Mouse (Mus musculus) neural tube, embryonic 14.5 days (tissue): ENCODE measurements around the gene Ate1. TPM values are rescaled to one million over a fixed set of nuclear protein-coding genes. Genes with fewer than 3 reads are reported as not detected.

Experiments
- ATAC-seq: fragments of 200-750 bp; cut with Nextera tagmentation; 2 replicates; pipeline ENCODE4 v1.8.0; 2017; ENCODE audit warnings: low read depth, mild to moderate bottlenecking, moderate TSS enrichment, moderate library complexity
- H3K27ac ChIP-seq: fragments of 300-500 bp; sonication (generic); 2 replicates; pipeline ENCODE4 v1.5.1; 2014; ENCODE audit warnings: low read depth, mild to moderate bottlenecking, control low read depth, low read length, moderate library complexity, mixed read lengths
- H3K27me3 ChIP-seq: fragments of 300-500 bp; sonication (generic); 2 replicates; pipeline ENCODE4 v1.6.1; 2014; ENCODE audit warnings: low read length; ENCODE audit not compliant: control insufficient read depth, insufficient read depth
- H3K36me3 ChIP-seq: fragments of 300-500 bp; sonication (generic); 2 replicates; pipeline ENCODE4 v1.6.1; 2014; ENCODE audit warnings: low read length, mixed read lengths; ENCODE audit not compliant: control insufficient read depth, insufficient read depth
- H3K4me1 ChIP-seq: fragments of 300-500 bp; sonication (generic); 2 replicates; pipeline ENCODE4 v1.6.1; 2014; ENCODE audit warnings: low read length; ENCODE audit not compliant: control insufficient read depth, insufficient read depth
- H3K4me2 ChIP-seq: fragments of 300-500 bp; sonication (generic); 2 replicates; pipeline ENCODE4 v1.6.1; 2014; ENCODE audit warnings: mild to moderate bottlenecking, low read depth, low read length, control low read depth
- H3K4me3 ChIP-seq: fragments of 300-500 bp; sonication (generic); 2 replicates; pipeline ENCODE4 v1.5.1; 2014; ENCODE audit warnings: low read depth, low read length, control low read depth, mixed read lengths
- H3K9ac ChIP-seq: fragments of 300-500 bp; sonication (generic); replicated peaks from 2 replicates; pipeline ENCODE4 v1.6.1; 2014; ENCODE audit warnings: low read depth, mild to moderate bottlenecking, control low read depth, low read length, mixed read lengths
- H3K9me3 ChIP-seq: fragments of 300-500 bp; sonication (generic); 2 replicates; pipeline ENCODE4 v1.6.1; 2016; ENCODE audit warnings: low read length; ENCODE audit not compliant: control insufficient read depth
- WGBS: fragments of 180-500 bp; shearing (Covaris S2); extraction: QIAGEN DNeasy Blood & Tissue Kit; methylation state at CpG from one replicate; pipeline ENCODE4 v1.1.7; 2014; 5-methylcytosine and 5-hydroxymethylcytosine counted together
- polyA plus RNA-seq: library from polyadenylated mRNA; unstranded; fragments of >200 nt; fragmentation: Nextera tagmentation; extraction: Ambion mirVana; gene quantifications from 2 replicates; pipeline ENCODE4 v1.2.1, GENCODE M21; 2014

The Ate1 gene
- polyA plus RNA-seq, 1 experiment from 2014 or later, result 121 TPM

DNA sequence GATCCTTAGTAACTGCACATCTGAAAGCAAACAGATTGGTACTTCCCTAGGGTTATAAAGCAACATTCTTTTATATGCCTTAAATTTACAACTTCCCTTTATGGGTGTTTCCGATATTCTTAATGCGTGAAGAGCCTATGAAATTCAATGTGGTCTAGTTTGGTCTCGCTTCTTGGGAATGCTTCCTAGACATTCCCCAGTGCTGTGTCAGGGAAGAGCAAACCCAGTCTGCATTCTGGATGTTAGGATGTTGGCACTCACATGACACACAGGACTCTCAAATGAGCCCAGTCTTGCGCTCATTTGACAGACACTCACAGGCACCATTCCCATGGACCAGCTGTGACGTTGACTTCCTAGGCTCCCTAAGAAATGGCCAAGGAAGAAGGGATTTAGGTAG, 140.3 kb downstream of the Ate1 start:
- H3K4me1 ChIP-seq, result no peaks in the 10 kb centered on the region
- H3K27me3 ChIP-seq, result no peaks in the 10 kb centered on the region
- no peaks in the 10 kb centered on the region for H3K9me3 ChIP-seq
- no peak overlapping the region for H3K4me2 ChIP-seq
- no peak for ATAC-seq
- H3K4me3 ChIP-seq, result no peak overlapping the region
- H3K27ac ChIP-seq, result no peak overlapping the region
- H3K36me3 ChIP-seq, result no peaks in the 10 kb centered on the region
- WGBS, result 87% methylated on average over 5 of the region's 5 CpGs
- H3K9ac ChIP-seq, result no peak overlapping the region

DNA sequence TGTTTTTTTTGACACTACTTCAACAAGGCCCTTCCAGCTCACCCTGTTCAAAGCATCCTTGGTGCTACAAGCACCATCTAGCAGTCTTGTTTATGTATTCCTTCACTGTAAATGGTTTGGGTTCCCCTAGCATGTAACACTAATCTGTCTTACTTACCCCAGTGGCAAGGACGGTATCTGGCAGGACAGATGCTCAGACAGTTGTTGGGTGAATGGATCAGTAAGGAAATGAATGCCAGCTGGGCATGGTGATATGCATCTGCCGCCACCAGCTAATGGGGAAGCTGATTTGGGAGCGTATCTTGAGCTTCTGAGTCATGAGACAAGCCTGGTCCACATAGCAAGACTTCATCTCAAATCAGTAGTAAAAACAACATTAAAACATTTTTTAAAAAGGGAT, 141.9 kb downstream of the Ate1 start:
- no peak for ATAC-seq
- Histone ChIP-seq H3K9ac (no peak overlapping the region), H3K36me3 (no peaks in the 10 kb centered on the region), H3K27me3 (no peaks in the 10 kb centered on the region), H3K27ac (no peak overlapping the region), H3K4me1 (no peaks in the 10 kb centered on the region), H3K9me3 (no peaks in the 10 kb centered on the region), H3K4me3 (no peak overlapping the region), H3K4me2 (no peak overlapping the region)
- WGBS, result 79% methylated on average over 3 of the region's 3 CpGs

DNA sequence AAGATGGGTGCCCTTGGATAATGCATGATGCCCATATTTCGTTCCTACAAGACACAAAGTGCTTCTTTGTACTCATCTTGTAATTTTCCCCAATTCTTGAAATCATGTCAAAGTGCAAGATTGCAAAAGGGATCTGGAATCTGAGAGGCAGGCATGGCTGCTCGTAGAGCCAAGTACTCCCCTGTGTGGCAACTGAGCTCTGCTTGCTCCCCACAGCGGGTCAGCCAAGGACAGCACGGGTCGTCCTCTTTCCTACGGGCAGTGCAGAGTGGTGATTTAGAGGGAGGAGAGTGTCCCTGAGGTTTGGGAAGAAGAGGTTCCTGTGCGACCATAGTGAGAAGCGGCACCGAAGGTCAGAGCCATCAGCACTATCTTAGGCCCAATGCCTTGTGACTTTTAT, 145.9 kb downstream of the Ate1 start:
- 85% methylated on average over 9 of the region's 9 CpGs for WGBS
- H3K36me3 ChIP-seq, result no peaks in the 10 kb centered on the region
- ATAC-seq, result no peak

GRCm38 (mm10) chr7:130368827-130369641, 151.1 kb downstream of the Ate1 start:
- Histone ChIP-seq H3K27me3 (no peaks in the 10 kb centered on the region), H3K36me3 (no peaks in the 10 kb centered on the region), H3K9me3 (no peaks in the 10 kb centered on the region), H3K4me1 (peaks cover 26% of the 10 kb centered on the region), H3K4me3 (no peak overlapping the region), H3K27ac (peak overlapping the region; percentile 23; the same call in 1 of the 2 replicates), H3K4me2 (peak overlapping the region; percentile 33; the same call in 1 of the 2 replicates), H3K9ac (no peak overlapping the region)
- WGBS, result 26% methylated on average over 24 of the region's 24 CpGs
- peak; percentile 76 for ATAC-seq

More for the DNA sequence above, 145.9 kb downstream of the Ate1 start:
- H3K9me3 ChIP-seq, result no peaks in the 10 kb centered on the region
- no peak overlapping the region for H3K27ac ChIP-seq
- peaks cover 2% of the 10 kb centered on the region; the same call in 1 of the 2 replicates for H3K4me1 ChIP-seq
- no peak overlapping the region for H3K9ac ChIP-seq
- H3K4me2 ChIP-seq, result no peak overlapping the region
- H3K4me3 ChIP-seq, result no peak overlapping the region
- H3K27me3 ChIP-seq, result no peaks in the 10 kb centered on the region

GRCm38 (mm10) chr7:130368036-130368826, 151.9 kb downstream of the Ate1 start:
- 0 out of 2 replicates have a peak, but pooled peaks have one; percentile 13 for ATAC-seq
- H3K9me3 ChIP-seq, result no peaks in the 10 kb centered on the region
- H3K27me3 ChIP-seq, result no peaks in the 10 kb centered on the region
- WGBS, result 13% methylated on average over 13 of the region's 13 CpGs
- no peak overlapping the region for H3K9ac ChIP-seq
- H3K36me3 ChIP-seq, result no peaks in the 10 kb centered on the region
- peak overlapping the region; percentile 23; the same call in 1 of the 2 replicates for H3K27ac ChIP-seq
- H3K4me3 ChIP-seq, result no peak overlapping the region
- H3K4me2 ChIP-seq, result peak overlapping the region; percentile 33; the same call in 1 of the 2 replicates
- H3K4me1 ChIP-seq, result peaks cover 26% of the 10 kb centered on the region

- H3K4me1 ChIP-seq, result peaks cover 26% of the 10 kb centered on the region
- H3K36me3 ChIP-seq, result no peaks in the 10 kb centered on the region
- ATAC-seq, result peak; percentile 75
- H3K9ac ChIP-seq, result no peak overlapping the region
- no peaks in the 10 kb centered on the region for H3K9me3 ChIP-seq
- WGBS, result 14% methylated on average over 12 of the region's 12 CpGs
- H3K4me3 ChIP-seq, result no peak overlapping the region
- no peak overlapping the region for H3K4me2 ChIP-seq
- no peak overlapping the region for H3K27ac ChIP-seq
- H3K27me3 ChIP-seq, result no peaks in the 10 kb centered on the region
These were observed 152.7 kb downstream of the Ate1 start for GRCm38 (mm10) chr7:130367222-130368035.

GRCm38 (mm10) chr7:130365711-130366110, 154.5 kb downstream of the Ate1 start:
- Histone ChIP-seq H3K9ac (no peak overlapping the region), H3K9me3 (no peaks in the 10 kb centered on the region), H3K4me3 (no peak overlapping the region), H3K4me2 (no peak overlapping the region), H3K36me3 (no peaks in the 10 kb centered on the region), H3K27me3 (no peaks in the 10 kb centered on the region), H3K4me1 (peaks cover 26% of the 10 kb centered on the region), H3K27ac (no peak overlapping the region)
- no peak for ATAC-seq
- WGBS, result 94% methylated on average over 10 of the region's 10 CpGs
